Mouse (Mus musculus): ENCODE measurements around the gene Ceacam2.

DNA sequence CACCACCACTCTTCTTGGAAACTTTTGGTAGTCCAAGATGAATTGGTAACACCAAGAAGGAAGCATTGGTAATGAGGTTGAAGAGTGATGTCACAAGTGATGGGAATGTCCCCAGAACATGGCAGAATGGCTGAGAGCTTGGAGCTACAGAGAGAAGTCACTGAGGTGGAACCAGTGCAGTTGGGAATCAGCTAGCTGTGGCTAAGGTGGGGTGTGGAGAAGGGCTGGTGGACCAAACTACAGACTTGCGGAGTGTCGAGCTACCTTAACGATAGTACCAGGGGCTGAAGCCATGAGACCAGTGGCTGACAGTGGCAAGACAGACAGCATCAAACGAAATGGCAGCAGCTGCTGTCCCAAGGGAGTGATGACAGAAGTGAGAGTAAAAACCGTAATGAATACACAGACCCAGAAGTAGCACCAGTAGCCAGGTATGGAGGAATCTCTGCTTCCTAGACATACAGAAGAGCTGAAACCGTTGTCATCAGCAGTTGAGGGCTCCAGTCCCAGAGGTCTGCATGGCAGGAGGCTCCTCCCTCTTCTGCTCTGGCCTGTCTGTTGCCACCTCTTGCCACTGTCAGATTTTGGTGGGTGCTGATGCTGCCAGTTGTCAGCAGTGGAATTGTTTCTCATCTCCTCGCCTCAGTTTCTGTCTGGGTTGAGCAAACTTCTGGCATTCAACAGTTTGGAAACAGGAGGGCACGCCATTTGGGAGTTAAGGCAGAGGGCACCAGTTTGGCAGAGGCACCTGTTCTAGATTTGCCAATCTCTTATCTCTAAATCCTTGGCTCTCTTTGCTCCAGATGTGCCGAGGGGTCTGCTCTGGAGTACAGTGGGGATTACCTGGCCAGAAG is 45.9 kb upstream of the Ceacam2 start:
- no peak for TF ChIP-seq EP300 (IDR thresholded peaks at IDR 0.05; ENCODE audit: low read depth)
- TF ChIP-seq CTCF (IDR thresholded peaks at IDR 0.05; ENCODE audit: low read depth): no peak
